Mouse (Mus musculus) lung, embryonic 15.5 days (tissue): Measurements from ENCODE around the gene Gm7942. TPM values are rescaled to one million over a fixed set of nuclear protein-coding genes. Genes with fewer than 3 reads are reported as not detected.
"Not testable (repeated sequence)": the region's sequence is repeated elsewhere in the genome, so short reads cannot be mapped to it uniquely, and the experiment has no call there.

Source experiments
- ATAC-seq: fragments of 200-750 bp; cut with Nextera tagmentation; 2 replicates; pipeline ENCODE4 v1.8.0; 2017; ENCODE audit warnings: moderate number of reproducible peaks, borderline replicate concordance; ENCODE audit not compliant: low FRiP score, low TSS enrichment; ENCODE audit errors: extremely low read depth
- H3K27ac ChIP-seq: fragments of 300-500 bp; sonication (generic); 2 replicates; pipeline ENCODE4 v1.5.1; 2015; ENCODE audit warnings: moderate library complexity, mild to moderate bottlenecking, inconsistent platforms
- H3K27me3 ChIP-seq: fragments of 300-500 bp; sonication (generic); 2 replicates; pipeline ENCODE4 v1.6.1; 2015; ENCODE audit warnings: inconsistent platforms
- H3K36me3 ChIP-seq: fragments of 300-500 bp; sonication (generic); 2 replicates; pipeline ENCODE4 v1.6.1; 2015; ENCODE audit warnings: inconsistent platforms
- H3K4me1 ChIP-seq: fragments of 300-500 bp; sonication (generic); 2 replicates; pipeline ENCODE4 v1.6.1; 2015; ENCODE audit warnings: inconsistent platforms
- H3K4me2 ChIP-seq: fragments of 300-500 bp; sonication (generic); 2 replicates; pipeline ENCODE4 v1.6.1; 2015; ENCODE audit warnings: inconsistent platforms, mild to moderate bottlenecking, moderate library complexity
- H3K4me3 ChIP-seq: fragments of 300-500 bp; sonication (generic); 2 replicates; pipeline ENCODE4 v1.5.1; 2015; ENCODE audit warnings: mild to moderate bottlenecking, inconsistent platforms
- H3K9ac ChIP-seq: fragments of 300-500 bp; sonication (generic); 2 replicates; pipeline ENCODE4 v1.6.1; 2015; ENCODE audit warnings: inconsistent platforms
- H3K9me3 ChIP-seq: fragments of 300-500 bp; sonication (generic); 2 replicates; pipeline ENCODE4 v1.6.1; 2016; ENCODE audit warnings: inconsistent platforms
- WGBS: fragments of 180-500 bp; shearing (Covaris S2); methylation state at CpG from one replicate; pipeline ENCODE4 v1.1.7; 2015; 5-methylcytosine and 5-hydroxymethylcytosine counted together
- polyA plus RNA-seq: library from polyadenylated mRNA; unstranded; fragments of >200 nt; fragmentation: Nextera tagmentation; extraction: Ambion mirVana; gene quantifications from 2 replicates; pipeline ENCODE4 v1.2.1, GENCODE M21; 2015

The Gm7942 gene
- polyA plus RNA-seq, result not detected in 2 replicates

GRCm38 (mm10) chr5:95106638-95107037, at the start of gene Gm7942:
TSS of gene Gm7942 (plus strand) at chr5:95106938.
- not testable (repeated sequence) for H3K9ac ChIP-seq, ATAC-seq, H3K4me1 ChIP-seq, H3K9me3 ChIP-seq, H3K4me3 ChIP-seq, H3K27me3 ChIP-seq, H3K36me3 ChIP-seq, H3K4me2 ChIP-seq, H3K27ac ChIP-seq
- WGBS, result no CpG with 5 or more reads among the region's 3 CpGs

Other genes starting within 250 kb of the Gm7942 start
- gene Gm3183, start 241.5 kb upstream of the Gm7942 start, polyA plus RNA-seq, result not detected in 2 replicates
- gene Gm6367, start 118.3 kb upstream of the Gm7942 start, polyA plus RNA-seq, result not detected in 2 replicates
- not detected in 2 replicates for gene Gm16513, start 75.7 kb downstream of the Gm7942 start, polyA plus RNA-seq
- not detected in 2 replicates for gene Gm10424, start 165.8 kb downstream of the Gm7942 start, polyA plus RNA-seq
- gene Gm3259, start 199.0 kb downstream of the Gm7942 start, polyA plus RNA-seq, result not detected in 2 replicates